In genomic region chr4:100097364-100097979, GRCm38 (mm10) we compare ENCODE assay signal across 9 mouse cellular contexts. TPM values are rescaled to one million over a fixed set of nuclear protein-coding genes. Genes with fewer than 3 reads are reported as not detected.
DNase-seq lines count a peak whose midpoint lies in the region; ATAC-seq and TF ChIP-seq lines count a peak whose summit lies in the region.
"Had no signal": no experiment of that assay in that cellular context is flagged by ENCODE, and none has a peak within 500 bp of the region (broad histone marks: within the 10 kb centered on the region; RNA-seq: fewer than 3 reads in every experiment).

No protein-coding gene starts in this region.

- no peaks in the 10 kb centered on the region for H3K36me3 ChIP-seq in heart, adult 2 months (ENCODE audit: control insufficient read depth, insufficient read depth, low read length)
- H3K36me3 ChIP-seq in ES-Bruce4 (ENCODE audit: control insufficient read depth, insufficient read depth, low read length, poor library complexity, severe bottlenecking), result no peaks in the 10 kb centered on the region
- H3K36me3 ChIP-seq in forebrain, embryonic 14.5 days (ENCODE audit: control insufficient read depth, insufficient read depth, low read length), result no peaks in the 10 kb centered on the region
- no peaks in the 10 kb centered on the region for H3K36me3 ChIP-seq in limb, embryonic 14.5 days (ENCODE audit: control insufficient read depth, insufficient read depth, low read length)

- no peak for TF ChIP-seq EP300 in heart, adult 2 months (IDR thresholded peaks at IDR 0.05; ENCODE audit: insufficient read depth, low read depth, low read length)
- peak; percentile 75 for TF ChIP-seq EP300 in ES-Bruce4 (IDR thresholded peaks at IDR 0.05; ENCODE audit: insufficient read depth, low read depth, low read length)

- intact Hi-C loops in heart, adult 2 months (cut with DNase I), result loop anchor here (5.0 to 10.0 kb wide), 4 partner anchors 45 to 143 kb away; no protein-coding TSS in a partner anchor

- no peaks in the 10 kb centered on the region for H3K27me3 ChIP-seq in heart, adult 2 months (ENCODE audit: control insufficient read depth, insufficient read depth, low read length)
- peaks cover 5% of the 10 kb centered on the region for H3K27me3 ChIP-seq in ES-Bruce4 (ENCODE audit: control insufficient read depth, insufficient read depth, low read length, poor library complexity, severe bottlenecking)
- peaks cover 12% of the 10 kb centered on the region; the same call in 1 of the 2 replicates for H3K27me3 ChIP-seq in forebrain, embryonic 14.5 days (replicated peaks; ENCODE audit: control insufficient read depth, insufficient read depth, low read length)
- 0 out of 2 replicates have a peak, but pooled peaks cover 11% of the 10 kb centered on the region for H3K27me3 ChIP-seq in limb, embryonic 14.5 days (ENCODE audit: control insufficient read depth, insufficient read depth, low read length)

- H3K4me2 ChIP-seq in forebrain, embryonic 14.5 days (ENCODE audit: low read length), result peak overlapping the region; percentile 95; the same call in 1 of the 2 replicates
- peak overlapping the region; percentile 79 for H3K4me2 ChIP-seq in limb, embryonic 14.5 days (replicated peaks; ENCODE audit: low read depth, low read length, severe bottlenecking)

- peaks cover 3% of the 10 kb centered on the region for H3K4me1 ChIP-seq in heart, adult 2 months (ENCODE audit: control insufficient read depth, insufficient read depth, low read length)
- peaks cover 2% of the 10 kb centered on the region for H3K4me1 ChIP-seq in ES-Bruce4 (ENCODE audit: control insufficient read depth, insufficient read depth, low read length)
- no peaks in the 10 kb centered on the region for H3K4me1 ChIP-seq in forebrain, embryonic 14.5 days (ENCODE audit: control insufficient read depth, insufficient read depth, low read length)
- peaks cover 31% of the 10 kb centered on the region for H3K4me1 ChIP-seq in limb, embryonic 14.5 days (ENCODE audit: control insufficient read depth, insufficient read depth, low read length)

- peak overlapping the region; percentile 81; the same call in 1 of the 2 replicates for H3K4me3 ChIP-seq in heart, adult 2 months
- H3K4me3 ChIP-seq in ES-Bruce4 (ENCODE audit: low read depth, low read length), result no peak overlapping the region
- no peak overlapping the region for H3K4me3 ChIP-seq in forebrain, embryonic 14.5 days (ENCODE audit: low read depth, low read length)
- H3K4me3 ChIP-seq in limb, embryonic 14.5 days (replicated peaks; ENCODE audit: low read length), result peak overlapping the region; percentile 78

- H3K9ac ChIP-seq in heart, adult 2 months (ENCODE audit: low read depth, low read length), result no peak overlapping the region
- no peak overlapping the region for H3K9ac ChIP-seq in ES-Bruce4 (ENCODE audit: low read depth, poor library complexity, severe bottlenecking)
- no peak overlapping the region for H3K9ac ChIP-seq in forebrain, embryonic 14.5 days (ENCODE audit: low read length)
- H3K9ac ChIP-seq in limb, embryonic 14.5 days (ENCODE audit: low read depth, low read length, severe bottlenecking), result peak overlapping the region; percentile 85; the same call in 1 of the 2 replicates

- no peak overlapping the region for H3K27ac ChIP-seq in heart, adult 2 months
- no peak overlapping the region for H3K27ac ChIP-seq in ES-Bruce4 (ENCODE audit: insufficient read depth, low read length)
- H3K27ac ChIP-seq in forebrain, embryonic 14.5 days (ENCODE audit: low read depth, low read length), result no peak overlapping the region
- H3K27ac ChIP-seq in limb, embryonic 14.5 days (replicated peaks; ENCODE audit: low read depth, low read length), result no peak overlapping the region

- TF ChIP-seq CTCF in heart, adult 2 months (IDR thresholded peaks at IDR 0.05), result no peak
- no peak for TF ChIP-seq CTCF in ES-Bruce4 (IDR thresholded peaks at IDR 0.05; ENCODE audit: low read depth, low read length)

- no peaks in the 10 kb centered on the region; the same call in 1 of the 2 replicates for H3K9me3 ChIP-seq in ES-Bruce4 (replicated peaks; ENCODE audit: control insufficient read depth, insufficient read depth, low read length, poor library complexity, severe bottlenecking)
- no peaks in the 10 kb centered on the region for H3K9me3 ChIP-seq in forebrain, embryonic 14.5 days (replicated peaks; ENCODE audit: control insufficient read depth, low read length)
- 0 out of 2 replicates have a peak, but pooled peaks cover 5% of the 10 kb centered on the region for H3K9me3 ChIP-seq in limb, embryonic 14.5 days (ENCODE audit: control insufficient read depth, low read length)

- H3K79me2 ChIP-seq in heart, adult 2 months (replicated peaks; ENCODE audit: control insufficient read depth, insufficient read depth, low read length), result no peaks in the 10 kb centered on the region

- no peak for ATAC-seq in forebrain, embryonic 14.5 days
- no peak for ATAC-seq in limb, embryonic 14.5 days (ENCODE audit: low FRiP score, low read depth)

- WGBS in heart, adult 2 months, result 58% methylated on average over 10 of the region's 10 CpGs
- WGBS in forebrain, embryonic 14.5 days, result 16% methylated on average over 10 of the region's 10 CpGs
- WGBS in limb, embryonic 14.5 days, result 19% methylated on average over 10 of the region's 10 CpGs

- DNase-seq in heart, adult 2 months, result no peak
- DNase-seq in heart, adult 8-10 months (ENCODE audit: low spot score), result no peak
- DNase-seq in forebrain, embryonic 14.5 days (ENCODE audit: low spot score), result no peak
- no peak for DNase-seq in limb, embryonic 14.5 days (ENCODE audit: low spot score)
- no peak for DNase-seq in right cerebral cortex, adult 2 months (ENCODE audit: low spot score in 2 of 2)
- DNase-seq in testis, postnatal 14 days (ENCODE audit: low spot score), result no peak
- no peak for DNase-seq in B cell, adult 2 months

- no peak for TF ChIP-seq POLR2A in heart, adult 2 months (IDR thresholded peaks at IDR 0.05; ENCODE audit: insufficient read depth, low read depth, low read length)
- no peak for TF ChIP-seq POLR2A in ES-Bruce4 (IDR thresholded peaks at IDR 0.05; ENCODE audit: insufficient read depth, low read length)
- no peak for TF ChIP-seq POLR2A in limb, embryonic 14.5 days (IDR thresholded peaks at IDR 0.05; ENCODE audit: borderline replicate concordance, extremely low read depth, insufficient read depth, insufficient read length)

RNA-seq across cellular contexts. Expression of gene Ror1, which starts 1.9 kb away (rescaled TPM):
- 1 to 10 TPM; 3.4 to 5.0 TPM for total RNA-seq in heart, adult 2 months (2021)
- 2.3 and 2.7 TPM in 2 replicates for polyA plus RNA-seq in heart, adult 2 months (2012; rRNA removed)
- total RNA-seq in heart, adult 8-10 months (2022), result 1 to 10 TPM; 2.9 to 3.8 (median 3.3) TPM
- polyA plus RNA-seq in ES-Bruce4 (2011; ENCODE audit: insufficient read depth, insufficient read length, low read depth, missing spikeins), result 0.27 and 0.73 TPM in 2 replicates
- polyA plus RNA-seq in forebrain, embryonic 14.5 days (2014; fragmentation: Nextera tagmentation; extraction: Ambion mirVana), result 0.84 and 1.1 TPM in 2 replicates
- 8.6 and 8.7 TPM in 2 replicates for polyA plus RNA-seq in limb, embryonic 14.5 days (2012; rRNA removed)
- polyA plus RNA-seq in limb, embryonic 14.5 days (2014; fragmentation: Nextera tagmentation; extraction: Ambion mirVana), result 12.0 and 13.2 TPM in 2 replicates
- total RNA-seq: monocyte, adult 5-6 weeks had no signal

Comparison
In these comparisons a context has a peak if more than half of its experiments do, and no peak if none do; other contexts are left out.
1. H3K4me3 ChIP-seq: peak in heart, adult 2 months (single experiment) and limb, embryonic 14.5 days (single experiment); none in ES-Bruce4 (single experiment) and forebrain, embryonic 14.5 days (single experiment).